Mouse (Mus musculus): ENCODE data around the gene Nf1. TPM values are rescaled to one million over a fixed set of nuclear protein-coding genes. Genes with fewer than 3 reads are reported as not detected.

Nf1 gene
- polyA plus RNA-seq (2012; rRNA removed), result 2.1 and 2.8 TPM in 2 replicates

GRCm38 (mm10) chr11:79339234-79339807, at the start of gene Nf1:
TSS of gene Nf1 (plus strand) at chr11:79339693.

GRCm38 (mm10) chr11:79296856-79297491, 42.5 kb upstream of the Nf1 start, which contains the start of gene Gm9964:
TSS of gene Gm9964 (minus strand) at chr11:79296906.

GRCm38 (mm10) chr11:79503845-79504244, 164.4 kb downstream of the Nf1 start, which contains the start of gene Omg:
TSS of gene Omg (minus strand) at chr11:79504084.

GRCm38 (mm10) chr11:79523560-79524309, 184.2 kb downstream of the Nf1 start, which contains the start of gene Evi2b:
TSS of gene Evi2b (minus strand) at chr11:79523762.

GRCm38 (mm10) chr11:79530333-79530761, 190.9 kb downstream of the Nf1 start, which contains the start of the genes Evi2 and Evi2a:
TSS of gene Evi2 (minus strand) at chr11:79530589.
TSS of gene Evi2a (minus strand) at chr11:79530609.

GRCm38 (mm10) chr11:79590664-79591590, 251.4 kb downstream of the Nf1 start, which contains the start of gene Rab11fip4:
TSS of gene Rab11fip4 (plus strand) at chr11:79591212.

Other genes starting within 250 kb of the Nf1 start
- gene Ksr1, start 193.3 kb upstream of the Nf1 start, polyA plus RNA-seq (2012; rRNA removed), result 4.4 and 6.8 TPM in 2 replicates
- 13.5 and 13.7 TPM in 2 replicates for gene Wsb1, start 85.0 kb upstream of the Nf1 start, polyA plus RNA-seq (2012; rRNA removed)
- not detected in 2 replicates for gene Gm9964, start 42.8 kb upstream of the Nf1 start, polyA plus RNA-seq (2012; rRNA removed)
- gene Omg, start 164.4 kb downstream of the Nf1 start, polyA plus RNA-seq (2012; rRNA removed), result not detected in 2 replicates
- gene Evi2b, start 184.1 kb downstream of the Nf1 start, polyA plus RNA-seq (2012; rRNA removed), result 2.3 and 4.2 TPM in 2 replicates
- 0.08 TPM in 2 replicates for gene Evi2, start 190.9 kb downstream of the Nf1 start, polyA plus RNA-seq (2012; rRNA removed)
- 0.81 and 1.0 TPM in 2 replicates for gene Evi2a, start 190.9 kb downstream of the Nf1 start, polyA plus RNA-seq (2012; rRNA removed)